Mouse (Mus musculus) kidney, postnatal 4 days (tissue): ENCODE measurements around the gene Aurkaip1.

Experiments used
- DNase-seq, 2 experiments: peaks; one replicate each; pipeline ENCODE4 v3.0.0; 2021; ENCODE audit warnings: mixed read lengths in 2 of 2

Aurkaip1 gene

DNA sequence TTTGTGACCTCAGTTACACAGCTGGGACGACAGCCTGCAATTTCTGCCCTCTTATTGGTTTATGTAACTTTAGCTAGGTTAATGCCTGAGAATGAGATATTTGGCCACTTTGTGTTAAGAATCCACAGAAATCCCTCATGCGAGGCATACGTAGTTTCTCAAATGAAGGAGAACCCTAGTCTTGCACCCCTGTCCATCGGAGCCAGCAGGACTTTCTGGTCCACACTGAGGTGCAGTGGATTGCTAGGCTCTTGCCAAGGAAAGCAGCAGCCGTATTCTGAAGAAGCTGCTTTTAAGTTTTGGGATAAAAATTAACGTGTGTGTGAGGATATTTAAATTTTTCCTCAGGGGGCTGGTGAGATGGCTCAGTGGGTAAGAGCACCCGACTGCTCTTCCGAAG is 476 bp upstream of the Aurkaip1 start:
- DNase-seq = no peak

DNA sequence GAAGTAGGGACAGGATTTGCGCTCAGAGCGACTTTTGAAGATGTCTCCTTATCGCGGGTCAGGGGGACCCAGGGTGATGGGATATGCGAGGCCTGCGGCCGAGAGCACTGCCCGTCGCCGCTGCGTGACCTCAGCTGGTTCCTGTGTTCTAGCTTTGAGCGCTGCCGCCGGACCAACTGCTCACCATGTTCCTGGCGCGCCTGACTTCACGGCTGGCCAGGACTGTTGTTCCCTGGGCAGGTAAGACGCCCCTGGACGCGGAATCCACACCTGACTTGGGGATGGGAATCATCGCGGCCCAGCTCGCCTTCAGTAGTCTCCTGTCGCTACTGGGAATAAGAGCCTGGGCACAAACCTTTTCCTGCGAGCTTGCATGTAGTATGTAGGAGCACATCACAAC is 759 bp downstream of the Aurkaip1 start:
- DNase-seq = no peak

DNA sequence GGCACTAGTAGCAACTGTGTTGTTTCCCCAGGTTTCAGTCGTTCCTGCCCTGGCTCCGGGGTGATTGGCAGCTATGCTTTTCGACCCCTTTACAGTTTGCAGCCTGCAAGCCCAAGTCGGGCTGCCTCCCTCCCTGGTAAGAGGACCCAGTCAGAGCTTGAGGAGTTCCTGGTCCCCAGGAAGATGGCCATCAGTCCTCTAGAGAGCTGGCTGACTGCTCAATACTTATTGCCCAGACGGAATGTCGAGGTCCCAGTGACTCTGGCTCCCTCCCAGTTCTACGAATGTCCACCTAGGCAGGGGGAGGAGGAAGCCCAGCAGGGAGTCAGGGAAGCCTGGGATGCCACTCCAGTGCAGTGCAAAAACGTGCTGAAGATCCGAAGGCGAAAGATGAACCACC is 1.2 kb downstream of the Aurkaip1 start:
- no peak for DNase-seq

DNA sequence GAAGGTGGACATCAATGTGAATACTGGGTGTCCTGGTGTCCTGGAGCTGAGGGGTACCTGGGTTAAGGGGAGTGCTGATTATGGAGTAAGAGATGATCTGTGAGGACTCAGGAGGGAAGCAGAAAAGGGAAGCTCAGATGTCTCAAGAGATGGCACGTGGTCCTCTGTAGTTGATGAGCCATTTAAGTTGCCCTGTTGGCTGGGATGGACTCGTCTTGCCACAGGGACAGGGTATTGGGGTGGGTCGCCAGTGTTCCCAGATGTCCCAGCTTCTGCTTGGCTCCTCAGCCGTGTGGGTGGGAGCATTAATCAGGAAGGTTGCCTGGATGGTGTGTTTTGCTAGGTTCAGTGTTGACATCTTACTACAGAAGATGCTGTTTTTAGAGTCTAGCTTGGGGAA is 2.2 kb downstream of the Aurkaip1 start:
- no peak for DNase-seq

DNA sequence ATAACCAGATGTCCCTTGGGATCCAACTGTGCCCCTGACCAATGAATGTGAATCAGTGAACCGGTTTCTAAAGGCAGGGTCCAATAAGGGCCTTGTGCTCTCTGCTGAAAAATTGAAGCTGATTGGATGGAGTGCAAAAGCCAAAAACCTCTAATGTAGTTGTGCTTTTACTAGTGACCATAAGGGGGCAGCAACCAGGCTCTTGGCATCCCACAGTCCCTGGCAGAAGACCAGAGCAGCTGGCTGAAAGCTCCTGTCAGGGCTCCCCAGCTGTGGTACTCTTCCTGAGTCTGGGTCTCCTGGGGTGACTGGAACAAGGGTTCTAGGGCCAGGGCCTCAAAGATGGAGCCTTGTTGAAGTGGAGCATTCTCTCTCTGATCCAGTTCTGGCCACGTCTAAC is 2.8 kb downstream of the Aurkaip1 start:
- DNase-seq = peak; percentile 85 to 90

DNA sequence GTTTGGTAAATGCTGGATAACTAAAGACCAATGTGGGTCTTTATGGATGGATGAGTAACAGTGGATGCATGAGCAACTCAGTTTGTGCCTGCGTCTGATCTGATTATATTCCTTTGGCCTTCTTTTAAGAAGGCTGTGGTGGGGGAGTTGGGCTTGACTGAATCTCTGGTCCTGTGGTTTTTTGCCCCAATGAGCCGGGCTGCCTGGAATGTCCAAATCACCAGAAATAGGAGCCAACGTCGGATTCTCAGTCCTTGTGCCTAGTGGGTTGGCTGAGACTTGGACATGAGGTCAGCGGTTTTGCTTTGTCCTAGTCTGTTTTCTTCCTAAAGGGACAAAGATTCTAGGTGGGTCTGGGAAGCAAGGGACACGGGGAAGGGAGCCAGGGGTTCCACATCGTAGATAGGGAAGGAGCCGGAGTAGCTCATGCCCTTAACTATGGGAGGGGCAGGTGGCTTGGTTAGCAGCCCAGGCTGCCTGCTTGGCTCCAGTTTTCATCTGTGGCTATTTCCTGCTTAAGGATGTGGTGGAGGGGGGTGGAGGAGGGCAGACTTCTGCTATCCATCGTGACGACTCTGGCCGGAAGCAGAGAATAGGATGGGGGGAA is 6.4 kb downstream of the Aurkaip1 start:
- DNase-seq = peak; percentile 34 to 61

DNA sequence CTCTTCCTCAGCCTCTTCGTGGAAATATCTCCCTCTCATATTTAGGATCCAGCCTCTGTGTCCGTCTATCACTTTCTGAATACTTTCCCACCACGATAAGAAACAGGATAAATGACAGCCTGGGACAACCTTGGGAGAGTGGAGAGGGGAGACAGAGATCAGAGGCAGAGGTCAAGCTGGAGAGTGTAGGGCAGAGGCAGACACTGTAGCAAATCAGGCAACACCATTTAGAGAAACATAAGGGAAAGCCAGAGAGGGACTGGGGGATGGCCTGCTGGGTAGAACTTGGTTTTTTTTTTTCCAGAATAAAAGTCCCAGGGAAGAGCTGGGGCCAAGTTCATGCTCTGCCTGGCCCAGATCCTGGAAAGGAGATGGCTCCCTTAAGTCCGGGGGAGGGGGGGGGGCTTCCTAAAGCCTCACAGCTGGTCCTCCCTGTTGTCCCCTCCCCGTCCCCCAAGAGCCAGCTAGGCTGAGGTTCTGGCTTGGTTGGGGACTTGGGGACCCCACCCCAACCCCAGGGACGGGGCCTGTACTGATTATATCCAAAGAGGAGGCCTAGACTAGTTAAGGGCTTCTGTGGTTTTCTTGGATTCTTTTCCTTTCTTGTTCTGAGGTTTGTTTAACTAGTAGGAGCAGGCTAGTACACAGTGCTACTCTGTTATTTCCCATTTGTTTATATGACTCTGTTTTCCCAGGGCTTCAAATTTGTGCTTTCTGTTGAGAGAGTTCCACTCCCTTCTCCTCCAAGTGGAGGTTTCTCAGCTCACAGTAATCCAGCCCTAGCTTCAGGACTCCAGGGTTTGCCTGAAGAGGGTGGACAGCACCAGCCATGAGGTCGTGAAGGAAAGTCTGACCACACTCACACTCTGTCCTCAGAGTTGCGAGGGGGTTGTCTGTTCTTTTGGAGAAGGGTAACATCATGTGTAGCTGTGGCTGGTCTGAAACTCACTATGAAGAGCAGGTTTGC is 7.4 kb downstream of the Aurkaip1 start:
- peak; percentile 50 to 63 for DNase-seq

DNA sequence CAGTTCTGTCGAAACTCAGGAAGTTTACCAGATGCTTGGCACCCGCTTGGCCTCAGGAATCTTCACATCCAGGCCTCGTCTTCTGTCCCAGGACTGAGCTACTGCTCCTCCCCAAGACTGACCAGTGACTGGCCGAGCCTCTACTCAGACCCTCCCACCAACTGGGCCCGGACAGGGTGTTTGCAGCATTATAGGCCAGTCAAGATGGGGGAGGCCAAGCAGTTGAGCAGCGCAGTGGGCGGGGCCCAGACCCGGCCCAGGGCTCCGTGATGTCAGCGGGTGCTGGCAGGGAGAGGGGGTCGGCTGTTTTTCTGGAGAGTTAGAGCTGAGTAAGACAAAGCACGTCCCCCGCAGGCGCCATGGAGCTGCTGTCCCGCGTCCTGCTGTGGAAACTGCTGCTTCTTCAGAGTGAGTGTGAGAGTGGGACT is 8.4 kb downstream of the Aurkaip1 start, which contains the start of gene Mxra8:
Mxra8 (plus strand) TSS at position 198 of the 428 bp plus-strand sequence.
- peak; percentile 91 to 95 for DNase-seq

DNA sequence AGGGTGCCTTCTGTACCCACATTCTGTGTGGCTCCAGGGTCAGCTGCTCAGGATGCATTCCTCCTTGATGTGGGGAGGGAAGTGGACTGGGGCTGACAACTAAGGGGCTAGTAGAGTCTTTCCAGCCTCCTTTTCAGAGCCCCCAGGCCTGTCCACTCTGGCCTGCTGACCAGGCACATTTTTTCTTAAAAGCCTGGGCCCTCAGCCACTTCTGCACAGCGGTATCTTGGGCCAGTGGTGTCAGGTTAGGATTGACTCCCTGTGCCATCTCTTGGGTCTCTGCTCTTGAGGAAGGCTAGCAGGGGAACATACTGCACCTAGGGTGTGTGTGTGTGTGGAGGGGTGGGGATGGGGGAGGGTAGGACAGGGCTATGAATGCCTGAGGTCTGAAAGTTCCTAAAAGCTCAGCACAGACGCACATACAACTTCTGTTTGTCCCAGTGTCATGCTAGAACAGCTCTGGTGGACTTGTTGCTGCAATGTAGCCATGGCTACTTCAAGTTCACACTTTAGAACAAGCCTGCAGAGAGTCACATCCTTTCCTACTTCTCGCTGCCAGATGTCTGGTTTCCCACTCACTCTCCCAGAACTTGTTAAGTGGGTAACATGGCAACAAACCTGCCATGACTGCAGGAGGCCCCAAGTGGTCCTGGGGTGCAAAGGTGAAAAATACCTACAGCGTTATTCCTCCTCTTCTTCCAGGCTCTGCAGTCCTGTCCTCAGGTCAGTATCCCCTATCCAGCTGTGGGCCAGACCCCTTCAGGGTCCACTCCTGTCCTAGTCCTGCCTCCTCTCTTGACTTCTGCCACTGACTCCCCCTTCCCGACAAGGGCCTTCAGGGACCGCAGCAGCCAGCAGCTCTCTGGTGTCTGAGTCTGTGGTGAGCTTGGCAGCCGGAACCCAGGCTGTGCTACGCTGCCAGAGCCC is 9.3 kb downstream of the Aurkaip1 start:
- DNase-seq = peak; percentile 30 to 43

DNA sequence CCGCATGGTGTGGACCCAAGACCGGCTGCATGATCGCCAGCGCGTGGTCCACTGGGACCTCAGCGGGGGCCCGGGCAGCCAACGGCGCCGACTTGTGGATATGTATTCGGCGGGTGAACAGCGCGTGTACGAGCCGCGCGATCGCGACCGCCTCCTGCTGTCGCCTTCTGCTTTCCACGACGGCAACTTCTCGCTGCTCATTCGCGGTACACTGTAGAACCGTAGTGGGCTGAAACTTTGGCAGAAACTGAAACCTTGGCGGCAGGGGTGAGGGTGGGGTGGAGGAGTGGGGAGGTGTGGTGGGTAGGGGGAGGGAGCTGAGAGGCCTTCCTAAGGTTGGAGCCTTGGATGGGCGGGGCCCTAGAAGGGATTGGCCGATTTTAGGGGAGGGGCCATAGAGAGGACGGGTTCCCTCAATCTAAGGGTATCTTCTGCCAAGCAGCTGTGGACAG is 10.0 kb downstream of the Aurkaip1 start:
- DNase-seq = peak; percentile 74 to 84

DNA sequence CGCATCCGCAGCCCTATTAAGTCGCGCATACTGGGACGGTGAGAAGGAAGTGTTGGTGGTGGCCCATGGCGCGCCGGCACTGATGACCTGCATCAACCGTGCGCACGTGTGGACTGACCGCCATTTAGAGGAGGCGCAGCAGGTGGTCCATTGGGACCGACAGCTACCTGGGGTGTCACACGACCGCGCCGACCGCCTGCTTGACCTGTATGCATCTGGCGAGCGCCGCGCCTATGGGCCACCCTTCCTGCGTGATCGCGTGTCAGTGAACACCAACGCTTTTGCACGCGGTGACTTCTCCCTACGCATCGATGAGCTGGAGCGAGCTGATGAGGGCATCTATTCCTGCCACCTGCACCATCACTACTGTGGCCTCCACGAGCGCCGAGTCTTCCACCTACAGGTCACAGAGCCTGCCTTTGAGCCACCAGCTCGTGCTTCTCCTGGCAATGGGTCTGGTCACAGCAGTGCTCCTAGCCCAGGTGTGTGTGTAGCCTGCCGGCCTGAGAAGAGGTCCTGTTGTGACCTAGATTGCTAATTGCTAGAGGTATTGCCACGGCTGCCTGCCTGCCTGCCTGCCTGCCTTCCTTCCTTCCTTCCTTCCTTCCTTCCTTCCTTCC is 10.7 kb downstream of the Aurkaip1 start:
- no peak for DNase-seq

DNA sequence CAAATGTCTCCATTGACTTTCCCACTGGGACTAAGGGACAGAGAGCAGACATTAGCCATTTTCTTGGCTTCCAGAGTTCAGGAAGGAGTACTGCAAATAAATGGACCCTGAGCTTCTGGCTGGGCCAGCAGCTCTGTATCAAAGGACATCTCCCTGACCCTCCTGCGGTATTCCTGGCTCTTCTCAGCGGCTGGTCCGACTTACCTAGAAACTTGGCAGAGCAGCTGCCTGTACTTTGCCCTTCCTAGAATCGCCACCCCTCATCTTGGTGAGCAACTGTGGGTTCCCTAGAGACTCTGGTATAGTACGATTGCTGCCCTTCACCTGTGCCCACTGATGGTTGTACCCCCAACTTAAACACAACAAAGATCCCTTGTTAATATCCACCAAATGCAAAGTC is 12.2 kb downstream of the Aurkaip1 start:
- DNase-seq = no peak

DNA sequence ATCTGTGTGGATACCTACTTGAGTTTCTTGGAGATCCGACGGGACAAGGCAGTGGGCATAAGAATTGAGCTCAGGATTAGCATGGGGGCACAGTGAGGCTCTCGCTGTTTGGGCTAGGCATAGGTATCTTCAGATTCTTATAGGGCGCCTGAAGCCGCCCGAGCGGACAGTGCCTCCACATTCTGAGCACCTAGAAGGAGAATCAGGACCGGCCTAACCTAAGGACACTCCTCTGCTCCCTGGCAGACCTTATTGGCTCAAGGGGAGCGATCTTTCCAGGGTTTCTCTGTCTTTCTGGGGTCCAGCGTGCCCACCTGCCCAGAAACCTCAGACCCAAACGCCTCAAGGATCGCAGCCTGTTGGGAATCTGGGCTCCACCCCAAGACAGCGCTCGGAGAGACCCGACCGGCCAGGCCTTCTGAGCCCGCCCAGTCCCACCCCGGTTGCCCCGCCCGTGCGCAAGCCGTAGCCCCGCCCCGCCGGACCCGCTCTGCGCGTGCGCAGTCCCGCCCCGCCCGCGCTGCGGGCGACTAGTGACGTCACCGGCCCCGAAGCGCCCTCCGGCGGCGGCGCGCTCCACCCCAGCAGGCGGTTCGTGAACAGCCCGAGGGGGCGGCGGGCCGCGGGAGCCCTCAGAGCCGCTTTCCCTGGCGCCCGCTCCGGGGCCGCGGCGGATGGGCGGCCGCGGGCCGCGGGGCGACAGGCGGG is 16.0 kb downstream of the Aurkaip1 start, which contains the start of gene Dvl1:
Dvl1 (plus strand) TSS at position 532 of the 708 bp plus-strand sequence.
- DNase-seq = peak; percentile 96 to 97

DNA sequence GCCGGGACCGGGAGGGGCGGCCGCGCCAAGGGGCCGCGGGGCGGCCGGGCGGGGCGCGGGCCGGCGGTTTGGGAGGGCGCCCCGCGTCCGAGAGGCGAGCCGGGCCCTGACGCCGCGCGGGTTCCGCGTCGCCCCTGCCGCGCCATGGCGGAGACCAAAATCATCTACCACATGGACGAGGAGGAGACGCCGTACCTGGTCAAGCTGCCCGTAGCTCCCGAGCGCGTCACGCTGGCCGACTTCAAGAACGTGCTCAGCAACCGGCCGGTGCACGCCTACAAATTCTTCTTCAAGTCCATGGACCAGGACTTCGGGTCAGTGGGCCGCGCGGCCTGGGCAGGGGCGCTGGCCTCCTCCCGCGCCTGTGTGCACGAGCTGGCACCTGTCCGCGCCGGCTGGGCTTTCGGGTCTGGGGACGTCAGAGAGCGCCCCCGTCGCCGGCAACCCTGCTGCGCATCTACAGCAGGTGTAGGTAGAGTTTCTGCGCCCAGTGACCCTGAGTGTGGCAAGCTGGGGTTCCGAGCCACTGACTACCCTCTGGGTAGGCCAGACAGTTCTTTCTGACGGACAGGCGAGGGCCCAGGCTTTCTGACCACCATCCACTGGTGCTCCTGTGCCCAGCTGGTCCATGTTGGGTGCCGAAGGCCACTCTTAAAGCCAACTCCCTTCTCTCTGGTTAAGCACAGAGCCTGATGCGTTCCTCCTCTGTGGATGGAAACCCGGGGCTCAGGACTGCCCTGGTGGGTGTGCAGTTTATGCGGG is 16.7 kb downstream of the Aurkaip1 start:
- DNase-seq = peak; percentile 59 to 75

DNA sequence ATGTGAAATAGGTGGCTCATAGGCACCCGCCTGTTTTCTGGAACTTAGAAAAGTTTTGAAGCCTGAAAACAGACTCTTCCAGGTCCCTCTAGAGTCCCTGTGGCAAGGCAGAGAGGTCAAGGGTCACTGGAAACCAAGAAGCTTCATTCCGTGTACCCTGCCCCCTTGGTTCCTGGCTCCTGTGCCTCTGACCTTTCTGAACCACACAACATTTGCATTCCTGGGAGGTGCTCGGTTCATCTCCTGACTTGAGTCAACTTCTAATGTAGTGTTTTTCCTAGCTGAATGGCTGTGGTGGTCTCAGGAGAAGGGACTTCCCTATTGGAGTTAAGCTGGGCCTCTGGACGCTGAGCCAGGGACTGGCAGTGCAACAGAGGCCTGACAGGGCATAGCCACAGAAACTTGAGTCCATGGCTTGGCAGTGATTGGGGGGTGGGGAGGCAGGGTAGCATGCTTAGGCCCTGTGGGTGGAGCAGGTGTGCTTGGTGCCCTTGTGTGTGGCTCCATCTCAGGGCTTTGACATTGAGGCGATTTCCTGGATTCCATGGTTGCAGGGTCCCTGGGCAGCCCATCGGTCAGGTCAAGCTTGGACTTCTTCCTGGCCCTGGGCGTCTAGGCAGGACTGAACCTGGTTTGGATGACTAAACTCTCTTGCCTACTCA is 17.5 kb downstream of the Aurkaip1 start:
- DNase-seq = peak in 1 of 2 experiments; percentile 36

DNA sequence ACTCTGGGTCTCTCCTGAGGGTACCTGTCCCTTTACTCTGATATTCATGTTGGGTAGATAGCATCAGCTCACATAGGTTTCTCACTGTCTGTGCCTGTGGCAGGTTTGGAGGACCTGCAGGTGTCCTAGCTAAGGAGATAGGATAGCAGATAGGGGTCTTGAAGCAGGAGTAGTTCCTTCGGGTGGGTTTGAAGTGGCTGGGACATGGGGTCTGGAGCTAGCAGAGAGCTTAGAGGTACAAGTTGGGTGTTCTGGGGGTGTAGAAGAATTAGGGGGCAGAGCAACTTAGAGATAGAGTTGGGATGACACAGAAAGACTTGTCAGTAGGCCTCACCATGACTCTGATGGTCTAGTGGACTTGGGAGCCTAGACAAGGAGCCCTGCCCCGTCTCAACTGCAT is 18.3 kb downstream of the Aurkaip1 start:
- DNase-seq = no peak

DNA sequence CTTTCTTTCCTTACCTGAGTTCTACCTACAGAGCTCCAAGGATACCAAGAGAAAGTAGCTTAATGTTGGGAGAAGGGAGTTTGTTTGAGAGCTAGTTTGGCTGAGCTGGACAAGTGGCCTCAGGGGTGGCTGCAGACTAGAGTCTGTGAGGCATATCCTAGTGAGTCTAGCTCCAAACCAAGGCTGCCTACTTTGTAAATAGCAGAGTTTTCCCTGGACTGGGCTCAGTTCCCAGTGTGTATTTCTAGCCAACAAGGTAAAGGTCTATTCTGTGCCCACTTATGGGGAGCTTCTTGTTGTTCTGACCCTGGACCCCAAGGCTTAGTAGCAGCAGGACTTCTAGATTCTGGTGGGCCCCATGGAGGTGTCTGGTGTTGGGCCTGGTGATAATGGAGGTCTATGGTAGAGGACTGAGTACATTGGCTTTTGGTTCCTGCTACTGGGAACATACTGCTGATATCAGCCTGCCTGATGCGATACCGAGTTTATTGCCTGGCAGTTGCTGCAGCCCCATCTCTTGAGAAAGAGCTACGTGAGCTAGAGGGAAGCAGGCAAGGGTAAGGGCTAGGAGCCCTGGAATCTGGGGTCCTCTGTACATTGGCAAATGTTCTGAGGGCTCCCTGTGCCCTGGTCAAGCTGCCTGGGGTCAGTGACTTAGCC is 18.9 kb downstream of the Aurkaip1 start:
- DNase-seq = no peak

DNA sequence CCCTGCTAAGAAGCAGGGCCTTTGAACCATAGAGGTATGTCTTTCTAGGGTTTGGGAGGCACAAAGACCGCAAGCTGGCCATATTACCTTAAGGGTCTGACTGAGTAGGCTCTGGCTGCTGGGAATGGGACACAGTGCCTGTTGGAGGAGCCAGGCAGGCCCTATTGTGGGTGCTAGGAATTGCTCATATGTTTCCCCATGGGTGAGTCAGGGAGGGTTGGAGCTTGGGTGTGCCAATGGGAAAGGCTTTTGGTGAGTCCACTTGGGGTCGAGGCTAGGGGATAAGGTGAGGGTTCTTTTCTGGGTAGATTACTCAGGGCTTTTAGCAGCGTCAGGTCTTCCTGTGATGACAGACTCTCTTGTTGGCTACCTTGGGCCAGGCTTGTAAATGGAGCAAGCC is 20.3 kb downstream of the Aurkaip1 start:
- DNase-seq = no peak

DNA sequence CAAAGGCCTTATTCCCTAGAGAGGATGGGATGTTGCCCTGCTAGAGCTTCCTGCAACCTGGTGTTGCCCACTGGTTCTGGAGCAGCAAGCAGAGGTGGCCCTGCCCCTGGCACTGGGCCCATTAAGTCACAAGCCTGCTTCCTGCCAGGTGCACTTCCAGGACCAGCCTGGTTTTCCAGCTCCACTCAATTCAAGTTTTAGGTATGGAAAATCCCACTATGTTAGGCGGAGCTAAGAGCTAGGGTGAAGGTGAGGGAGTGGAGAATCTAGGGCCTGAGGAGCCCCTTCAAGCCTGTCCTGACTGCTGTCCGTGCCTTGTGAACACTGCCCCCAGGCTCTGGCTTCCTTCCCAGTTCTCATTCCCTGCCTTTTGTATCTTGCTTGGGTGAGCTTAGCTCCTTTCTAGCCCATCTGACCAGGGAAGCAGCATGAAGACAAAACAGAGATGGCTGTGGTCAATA is 20.9 kb downstream of the Aurkaip1 start:
- peak in 1 of 2 experiments; percentile 57 for DNase-seq
